Mouse (Mus musculus) CD8-positive naive resting alpha-beta T cell, adult 2 months (primary cell): Measurements from ENCODE around the gene Sec24c.
"Not testable (repeated sequence)": the region's sequence is repeated elsewhere in the genome, so short reads cannot be mapped to it uniquely, and the experiment has no call there.

Experiments used
- DNase-seq, 2 experiments: peaks; one replicate each; pipeline ENCODE4 v3.0.0; 2022; ENCODE audit warnings: low read depth in 2 of 2, low spot score in 2 of 2

Gene Sec24c

GRCm38 (mm10) chr14:20674064-20674833 is at the start of gene Sec24c:
Gene Sec24c, plus strand, starts transcription at chr14:20674308.
- peak; percentile 94 to 95 for DNase-seq

- DNase-seq, result no peak
Measured at GRCm38 (mm10) chr14:20626447-20626846, 47.7 kb upstream of the Sec24c start.

- DNase-seq, result no peak
Measured at GRCm38 (mm10) chr14:20626971-20627370, 47.1 kb upstream of the Sec24c start.

GRCm38 (mm10) chr14:20631253-20631652 is 42.9 kb upstream of the Sec24c start:
- DNase-seq, result no peak

- DNase-seq, result no peak
Measured at GRCm38 (mm10) chr14:20635546-20635945, 38.6 kb upstream of the Sec24c start.

GRCm38 (mm10) chr14:20636968-20637367 is 37.1 kb upstream of the Sec24c start:
- DNase-seq, result not testable (repeated sequence)

- DNase-seq, result no peak
Measured at GRCm38 (mm10) chr14:20637818-20638574, 36.1 kb upstream of the Sec24c start.

- no peak for DNase-seq
Measured at GRCm38 (mm10) chr14:20638702-20639101, 35.4 kb upstream of the Sec24c start.

GRCm38 (mm10) chr14:20639918-20640619 is 34.0 kb upstream of the Sec24c start:
- DNase-seq, result peak in 1 of 2 experiments; percentile 52

- DNase-seq, result peak; percentile 98
Measured at GRCm38 (mm10) chr14:20640644-20641437, 33.3 kb upstream of the Sec24c start, which contains the start of gene Usp54. Gene Usp54, minus strand, starts transcription at chr14:20641063.

- DNase-seq, result no peak
Measured at GRCm38 (mm10) chr14:20641438-20641875, 32.7 kb upstream of the Sec24c start.

GRCm38 (mm10) chr14:20645547-20645946 is 28.6 kb upstream of the Sec24c start:
- DNase-seq, result no peak

GRCm38 (mm10) chr14:20646381-20646780 is 27.7 kb upstream of the Sec24c start:
- DNase-seq, result no peak

- no peak for DNase-seq
Measured at GRCm38 (mm10) chr14:20651000-20651399, 23.1 kb upstream of the Sec24c start.

- no peak for DNase-seq
Measured at GRCm38 (mm10) chr14:20651722-20652256, 22.3 kb upstream of the Sec24c start.

- DNase-seq, result no peak
Measured at GRCm38 (mm10) chr14:20654690-20655421, 19.3 kb upstream of the Sec24c start.

GRCm38 (mm10) chr14:20655731-20656130 is 18.4 kb upstream of the Sec24c start:
- DNase-seq, result no peak

GRCm38 (mm10) chr14:20656361-20656760 is 17.7 kb upstream of the Sec24c start, which contains the start of gene Myoz1:
Gene Myoz1, minus strand, starts transcription at chr14:20656540.
- no peak for DNase-seq

- DNase-seq, result peak in 1 of 2 experiments; percentile 27
Measured at GRCm38 (mm10) chr14:20658326-20658725, 15.8 kb upstream of the Sec24c start.

GRCm38 (mm10) chr14:20658902-20659301 is 15.2 kb upstream of the Sec24c start:
- DNase-seq, result no peak
